Comparison of ENCODE assay signal across 39 mouse cellular contexts in the genomic region with DNA sequence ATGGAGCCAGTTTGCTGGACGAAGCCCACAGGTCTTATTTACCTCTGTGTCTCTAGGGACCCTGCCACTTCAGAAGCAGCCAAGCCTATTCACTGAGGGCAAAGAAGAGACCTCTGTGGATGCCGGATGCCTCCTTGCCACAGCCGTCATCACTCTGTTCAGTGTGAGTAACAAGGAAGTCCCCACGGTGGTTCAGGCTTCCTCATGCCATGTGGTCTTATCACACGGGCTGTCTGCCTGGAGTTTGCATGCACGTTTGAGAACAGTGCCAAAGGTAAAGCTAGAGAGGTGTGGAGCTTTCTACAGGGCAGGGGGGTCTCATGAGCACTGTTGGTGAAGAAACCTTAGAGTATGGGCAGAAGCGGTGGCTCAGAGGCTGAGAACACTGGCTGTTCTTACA. TPM values are rescaled to one million over a fixed set of nuclear protein-coding genes. Genes with fewer than 3 reads are reported as not detected.
"Had no signal": no experiment of that assay in that cellular context is flagged by ENCODE, and none has a peak within 500 bp of the region (broad histone marks: within the 10 kb centered on the region; RNA-seq: fewer than 3 reads in every experiment).

No protein-coding gene starts in this region.

- H3K4me2 ChIP-seq: heart, embryonic 11.5 days; heart, embryonic 12.5 days; heart, embryonic 13.5 days; heart, embryonic 15.5 days; hindbrain, embryonic 12.5 days; hindbrain, embryonic 13.5 days; hindbrain, embryonic 14.5 days; hindbrain, embryonic 15.5 days; intestine, embryonic 15.5 days; kidney, embryonic 15.5 days had no signal

- H3K9ac ChIP-seq: heart, embryonic 12.5 days; heart, embryonic 13.5 days; heart, embryonic 15.5 days; hindbrain, embryonic 12.5 days; hindbrain, embryonic 13.5 days; hindbrain, embryonic 14.5 days; hindbrain, embryonic 15.5 days; intestine, embryonic 15.5 days; kidney, embryonic 15.5 days had no signal

- H3K4me1 ChIP-seq: heart, embryonic 10.5 days; heart, embryonic 12.5 days; heart, embryonic 13.5 days; heart, embryonic 15.5 days; hindbrain, embryonic 10.5 days; hindbrain, embryonic 12.5 days; hindbrain, embryonic 13.5 days; hindbrain, embryonic 15.5 days; kidney, embryonic 15.5 days had no signal

- DNase-seq: heart, postnatal 10 days; heart, postnatal 14 days; heart, postnatal 36 days; heart, postnatal 4 days; kidney, adult 11 months; kidney, adult 18-20 months; kidney, adult 2 months; kidney, adult 8-10 months; kidney, adult 9 months; kidney, postnatal 10 days; kidney, postnatal 14 days; kidney, postnatal 25 days; kidney, postnatal 36 days; kidney, postnatal 4 days; layer of hippocampus, adult 9-11 months; layer of hippocampus, postnatal 36 days had no signal

- H3K9me3 ChIP-seq: heart, embryonic 10.5 days; heart, embryonic 12.5 days; heart, embryonic 13.5 days; heart, embryonic 15.5 days; hindbrain, embryonic 10.5 days; hindbrain, embryonic 12.5 days; hindbrain, embryonic 13.5 days; hindbrain, embryonic 15.5 days; intestine, embryonic 15.5 days; kidney, embryonic 15.5 days had no signal

- H3K27me3 ChIP-seq: heart, embryonic 12.5 days; heart, embryonic 13.5 days; heart, embryonic 15.5 days; hindbrain, embryonic 12.5 days; hindbrain, embryonic 13.5 days; hindbrain, embryonic 15.5 days; intestine, embryonic 15.5 days; kidney, embryonic 15.5 days had no signal

- H3K27ac ChIP-seq: heart, embryonic 10.5 days; heart, embryonic 13.5 days; heart, embryonic 15.5 days; hindbrain, embryonic 10.5 days; hindbrain, embryonic 12.5 days; hindbrain, embryonic 13.5 days; hindbrain, embryonic 14.5 days; hindbrain, embryonic 15.5 days; hindbrain, postnatal 0 days; intestine, embryonic 15.5 days; kidney, embryonic 15.5 days; kidney, postnatal 0 days; layer of hippocampus, adult 2 months had no signal

- H3K4me3 ChIP-seq: heart, embryonic 10.5 days; heart, embryonic 12.5 days; heart, embryonic 13.5 days; heart, embryonic 15.5 days; hindbrain, embryonic 10.5 days; hindbrain, embryonic 12.5 days; hindbrain, embryonic 13.5 days; hindbrain, embryonic 15.5 days; intestine, embryonic 15.5 days; kidney, embryonic 15.5 days; layer of hippocampus, adult 2 months had no signal

- ATAC-seq: hindbrain, embryonic 16.5 days; hindbrain, postnatal 0 days; inflammation-experienced regulatory T-cells, adult 6 months; intestine, embryonic 15.5 days; intestine, embryonic 16.5 days; intestine, postnatal 0 days had no signal

RNA-seq across cellular contexts. Expression of a gene that starts 29.1 kb away (rescaled TPM):
- polyA plus RNA-seq: heart, embryonic 13.5 days; heart, embryonic 14.5 days; heart, embryonic 15.5 days; heart, postnatal 0 days; intestine, postnatal 0 days; kidney, embryonic 14.5 days; kidney, postnatal 0 days; large intestine, adult 2 months had no signal
